In genomic region chr10:82763840-82764631, GRCm38 (mm10) we compare ENCODE assay signal across 8 mouse cellular contexts. TPM values are rescaled to one million over a fixed set of nuclear protein-coding genes. Genes with fewer than 3 reads are reported as not detected.
DNase-seq lines count a peak whose midpoint lies in the region; ATAC-seq lines count a peak whose summit lies in the region.

Gene Nfyb (minus strand): TSS chr10:82764144.

- H3K9ac ChIP-seq in hindbrain, embryonic 12.5 days, result peak within 1 kb of the TSS; percentile 100

- peak; percentile 97 for ATAC-seq in hindbrain, embryonic 12.5 days (ENCODE audit: low FRiP score)

- no peaks in the 10 kb centered on the region for H3K9me3 ChIP-seq in hindbrain, embryonic 12.5 days (replicated peaks)

- peaks cover 21% of the 10 kb centered on the region for H3K36me3 ChIP-seq in hindbrain, embryonic 12.5 days

- H3K4me1 ChIP-seq in hindbrain, embryonic 12.5 days, result peaks cover 31% of the 10 kb centered on the region

- peak within 1 kb of the TSS; percentile 76 for H3K4me2 ChIP-seq in hindbrain, embryonic 12.5 days (replicated peaks)

- DNase-seq in NIH3T3 (ENCODE audit: low read depth), result peak; percentile 98
- DNase-seq in cerebellum, postnatal 10 days, result peak; percentile 99
- peak; percentile 96 to 97 for DNase-seq in frontal cortex, postnatal 10 days (ENCODE audit: low spot score in 2 of 2)
- peak; percentile 95 to 98 for DNase-seq in layer of hippocampus, postnatal 14 days (ENCODE audit: low spot score in 2 of 2)
- DNase-seq in lung, postnatal 14 days, result peak; percentile 96
- peak; percentile 92 for DNase-seq in retina, adult 2 months (ENCODE audit: low read depth, low spot score)
- DNase-seq in thymus, postnatal 36 days, result peak; percentile 95 to 97

- H3K27ac ChIP-seq in hindbrain, embryonic 12.5 days, result peak within 1 kb of the TSS; percentile 100

- no peaks in the 10 kb centered on the region for H3K27me3 ChIP-seq in hindbrain, embryonic 12.5 days

- peak within 1 kb of the TSS; percentile 98 for H3K4me3 ChIP-seq in hindbrain, embryonic 12.5 days

- 2% methylated on average over 59 of the region's 68 CpGs for WGBS in hindbrain, embryonic 12.5 days

RNA-seq across cellular contexts. Expression of gene Nfyb, which starts in this region (rescaled TPM):
- 54.9 and 59.2 TPM in 2 replicates for polyA plus RNA-seq in hindbrain, embryonic 12.5 days (2016; fragmentation: Nextera tagmentation; extraction: Ambion mirVana)
- total RNA-seq in layer of hippocampus, postnatal 14 days (2021), result 10 to 100 TPM; 50.2 to 63.3 TPM

Comparison
In these comparisons a context has a peak if more than half of its experiments do, and no peak if none do; other contexts are left out.
1. Peak in every context shown above with its lines: DNase-seq, ATAC-seq, H3K4me3 ChIP-seq and H3K27ac ChIP-seq.